Mouse (Mus musculus): ENCODE measurements around the gene Gm17720. TPM values are rescaled to one million over a fixed set of nuclear protein-coding genes. Genes with fewer than 3 reads are reported as not detected.
"Not testable (repeated sequence)": the region's sequence is repeated elsewhere in the genome, so short reads cannot be mapped to it uniquely, and the experiment has no call there.

Gm17720 gene
- polyA plus RNA-seq, 1 experiment from 2014 or later: not detected

- no peaks in the 10 kb centered on the region for H3K27me3 ChIP-seq (replicated peaks)
- no peaks in the 10 kb centered on the region for H3K4me1 ChIP-seq
- H3K4me2 ChIP-seq: no peak overlapping the region
- 67% methylated on average over 2 of the region's 2 CpGs for WGBS
- H3K27ac ChIP-seq: no peak overlapping the region
- H3K4me3 ChIP-seq (replicated peaks): no peak overlapping the region
- no peak overlapping the region for H3K9ac ChIP-seq
- ATAC-seq (ENCODE audit: insufficient read depth, low FRiP score, low read depth): no peak
- no peaks in the 10 kb centered on the region for H3K9me3 ChIP-seq
- H3K36me3 ChIP-seq: no peaks in the 10 kb centered on the region
Measured at GRCm38 (mm10) chr8:110036156-110036555, 66.4 kb downstream of the Gm17720 start.

GRCm38 (mm10) chr8:110034331-110034730, 68.2 kb downstream of the Gm17720 start:
- H3K9me3 ChIP-seq: no peaks in the 10 kb centered on the region
- no peak for ATAC-seq (ENCODE audit: insufficient read depth, low FRiP score, low read depth)
- WGBS: 62% methylated on average over 4 of the region's 4 CpGs

GRCm38 (mm10) chr8:110033771-110034170, 68.8 kb downstream of the Gm17720 start:
- not testable (repeated sequence) for H3K4me2 ChIP-seq; ATAC-seq (ENCODE audit: insufficient read depth, low FRiP score, low read depth); H3K36me3 ChIP-seq; H3K4me1 ChIP-seq; H3K9ac ChIP-seq; H3K27ac ChIP-seq; H3K4me3 ChIP-seq (replicated peaks); H3K9me3 ChIP-seq; H3K27me3 ChIP-seq (replicated peaks)
- 37% methylated on average over 8 of the region's 8 CpGs for WGBS

More at GRCm38 (mm10) chr8:110034331-110034730, 68.2 kb downstream of the Gm17720 start:
- no peak overlapping the region for H3K9ac ChIP-seq
- no peaks in the 10 kb centered on the region for H3K27me3 ChIP-seq (replicated peaks)
- no peak overlapping the region for H3K4me2 ChIP-seq
- H3K4me3 ChIP-seq (replicated peaks): no peak overlapping the region
- no peak overlapping the region for H3K27ac ChIP-seq
- H3K36me3 ChIP-seq: no peaks in the 10 kb centered on the region
- H3K4me1 ChIP-seq: no peaks in the 10 kb centered on the region

Other genes starting within 250 kb of the Gm17720 start
- gene Phlpp2, start 234.2 kb downstream of the Gm17720 start, polyA plus RNA-seq (2015; fragmentation: Nextera tagmentation; extraction: Ambion mirVana): 2.8 and 3.7 TPM in 2 replicates
- 10.5 and 12.1 TPM in 2 replicates for gene Marveld3, start 140.6 kb downstream of the Gm17720 start, polyA plus RNA-seq (2015; fragmentation: Nextera tagmentation; extraction: Ambion mirVana)
- not detected in 2 replicates for gene Tat, start 112.3 kb downstream of the Gm17720 start, polyA plus RNA-seq (2015; fragmentation: Nextera tagmentation; extraction: Ambion mirVana)
- gene Chst4, start 63.0 kb downstream of the Gm17720 start, polyA plus RNA-seq (2015; fragmentation: Nextera tagmentation; extraction: Ambion mirVana): 1.5 TPM in 2 replicates
- 7.0 and 7.6 TPM in 2 replicates for gene Zfp612, start 23.0 kb downstream of the Gm17720 start, polyA plus RNA-seq (2015; fragmentation: Nextera tagmentation; extraction: Ambion mirVana)
- gene Gm21964, start 1.5 kb downstream of the Gm17720 start, polyA plus RNA-seq (2015; fragmentation: Nextera tagmentation; extraction: Ambion mirVana): not detected in 2 replicates
- gene Calb2, start 65.5 kb upstream of the Gm17720 start, polyA plus RNA-seq (2015; fragmentation: Nextera tagmentation; extraction: Ambion mirVana): 0.18 and 0.32 TPM in 2 replicates
- gene Cmtr2, start 112.9 kb upstream of the Gm17720 start, polyA plus RNA-seq (2015; fragmentation: Nextera tagmentation; extraction: Ambion mirVana): 8.7 and 8.8 TPM in 2 replicates
- 0.17 and 0.32 TPM in 2 replicates for gene Hydin, start 164.2 kb upstream of the Gm17720 start, polyA plus RNA-seq (2015; fragmentation: Nextera tagmentation; extraction: Ambion mirVana)

Measured in stomach, embryonic 15.5 days (tissue).